Comparison of ENCODE assay signal across 16 mouse cellular contexts in genomic region chr5:130022366-130022765, GRCm38 (mm10). TPM values are rescaled to one million over a fixed set of nuclear protein-coding genes. Genes with fewer than 3 reads are reported as not detected.
A peak's percentile ranks its signal among the peaks of the same experiment; 100 is the strongest.
DNase-seq lines count a peak whose midpoint lies in the region; ATAC-seq lines count a peak whose summit lies in the region.
"Had no signal": no experiment of that assay in that cellular context is flagged by ENCODE, and none has a peak within 500 bp of the region (broad histone marks: within the 10 kb centered on the region; RNA-seq: fewer than 3 reads in every experiment).

No protein-coding gene starts in this region.

- no peak for ATAC-seq in kidney, embryonic 15.5 days (replicated peaks; ENCODE audit: low FRiP score)
- ATAC-seq in liver, embryonic 11.5 days (replicated peaks; ENCODE audit: low FRiP score) = no peak
- ATAC-seq: lung, postnatal 0 days had no signal

- no peak overlapping the region for H3K9ac ChIP-seq in kidney, embryonic 15.5 days
- H3K9ac ChIP-seq in liver, embryonic 11.5 days (ENCODE audit: low read depth, low read length) = no peak overlapping the region
- H3K9ac ChIP-seq: heart, embryonic 13.5 days; hindbrain, embryonic 15.5 days; midbrain, embryonic 12.5 days; neural tube, embryonic 13.5 days had no signal

- H3K4me1 ChIP-seq in kidney, embryonic 15.5 days = peaks cover 26% of the 10 kb centered on the region
- peaks cover 4% of the 10 kb centered on the region; the same call in 1 of the 2 replicates for H3K4me1 ChIP-seq in liver, embryonic 11.5 days (replicated peaks; ENCODE audit: control insufficient read depth, insufficient read depth, low read length)
- peaks cover 28% of the 10 kb centered on the region for H3K4me1 ChIP-seq in hindbrain, embryonic 10.5 days (replicated peaks)

- no peaks in the 10 kb centered on the region for H3K9me3 ChIP-seq in kidney, embryonic 15.5 days (replicated peaks)
- no peaks in the 10 kb centered on the region for H3K9me3 ChIP-seq in liver, embryonic 11.5 days (ENCODE audit: control insufficient read depth, low read length)
- H3K9me3 ChIP-seq in hindbrain, embryonic 10.5 days = no peaks in the 10 kb centered on the region
- H3K9me3 ChIP-seq: heart, embryonic 13.5 days; hindbrain, embryonic 15.5 days; midbrain, embryonic 12.5 days; neural tube, embryonic 13.5 days had no signal

- 52% methylated on average over 7 of the region's 7 CpGs for WGBS in kidney, embryonic 15.5 days
- WGBS in liver, embryonic 11.5 days = 74% methylated on average over 7 of the region's 7 CpGs
- 80% methylated on average over 7 of the region's 7 CpGs for WGBS in hindbrain, embryonic 10.5 days

- peak; percentile 71 to 73 for DNase-seq in kidney, adult 8-10 months
- peak; percentile 21 for DNase-seq in kidney, postnatal 10 days
- no peak for DNase-seq in liver, embryonic 11.5 days (ENCODE audit: low spot score)
- DNase-seq in yolk sac, embryonic 10.5 days (ENCODE audit: low spot score) = peak; percentile 80
- no peak for DNase-seq in hindbrain, embryonic 10.5 days (ENCODE audit: low spot score)
- DNase-seq in cerebellum, adult 11-12 months = no peak
- DNase-seq: adrenal gland, postnatal 36 days; cerebellum, postnatal 25 days; right cerebral cortex, adult 18-20 months; thymus, postnatal 25 days had no signal

- H3K4me2 ChIP-seq in kidney, embryonic 15.5 days = no peak overlapping the region
- H3K4me2 ChIP-seq in liver, embryonic 11.5 days = peak overlapping the region; percentile 86
- H3K4me2 ChIP-seq: midbrain, embryonic 12.5 days had no signal

- no peak overlapping the region for H3K4me3 ChIP-seq in kidney, embryonic 15.5 days (replicated peaks)
- H3K4me3 ChIP-seq in liver, embryonic 11.5 days (ENCODE audit: low read depth, low read length) = no peak overlapping the region; the same call in 1 of the 2 replicates
- H3K4me3 ChIP-seq in hindbrain, embryonic 10.5 days = no peak overlapping the region
- H3K4me3 ChIP-seq: heart, embryonic 13.5 days; hindbrain, embryonic 15.5 days; midbrain, embryonic 12.5 days; neural tube, embryonic 13.5 days had no signal

- H3K27me3 ChIP-seq in kidney, embryonic 15.5 days = 0 out of 2 replicates have a peak, but pooled peaks cover 5% of the 10 kb centered on the region
- no peaks in the 10 kb centered on the region; the same call in 1 of the 2 replicates for H3K27me3 ChIP-seq in liver, embryonic 11.5 days (replicated peaks; ENCODE audit: control insufficient read depth, insufficient read depth, low read length)
- H3K27me3 ChIP-seq in hindbrain, embryonic 10.5 days (ENCODE audit: insufficient read depth, poor library complexity, severe bottlenecking) = no peaks in the 10 kb centered on the region
- H3K27me3 ChIP-seq: hindbrain, embryonic 15.5 days had no signal

- no peak overlapping the region for H3K27ac ChIP-seq in kidney, embryonic 15.5 days
- no peak overlapping the region for H3K27ac ChIP-seq in liver, embryonic 11.5 days (ENCODE audit: low read depth, low read length)
- no peak overlapping the region for H3K27ac ChIP-seq in hindbrain, embryonic 10.5 days
- H3K27ac ChIP-seq: heart, embryonic 13.5 days; hindbrain, embryonic 15.5 days; midbrain, embryonic 12.5 days; neural tube, embryonic 13.5 days had no signal

- H3K36me3 ChIP-seq in kidney, embryonic 15.5 days = peaks cover 16% of the 10 kb centered on the region
- no peaks in the 10 kb centered on the region for H3K36me3 ChIP-seq in liver, embryonic 11.5 days (ENCODE audit: control insufficient read depth, insufficient read depth, low read length)
- H3K36me3 ChIP-seq in hindbrain, embryonic 10.5 days = peaks cover 16% of the 10 kb centered on the region
- H3K36me3 ChIP-seq: hindbrain, embryonic 15.5 days; midbrain, embryonic 12.5 days had no signal

RNA-seq across cellular contexts. Expression of gene Asl, which starts 6.7 kb away (rescaled TPM):
- 49.9 and 50.6 TPM in 2 replicates for polyA plus RNA-seq in kidney, embryonic 15.5 days (2015; fragmentation: Nextera tagmentation; extraction: Ambion mirVana)
- 51.8 and 61.0 TPM in 2 replicates for polyA plus RNA-seq in liver, embryonic 11.5 days (2014; fragmentation: Nextera tagmentation; extraction: Ambion mirVana)
- 37.9 and 40.8 TPM in 2 replicates for polyA plus RNA-seq in hindbrain, embryonic 10.5 days (2016; fragmentation: Nextera tagmentation; extraction: Ambion mirVana)

RNA-seq across cellular contexts. Expression of gene Crcp, which starts 6.7 kb away (rescaled TPM):
- 39.0 and 40.6 TPM in 2 replicates for polyA plus RNA-seq in kidney, embryonic 15.5 days (2015; fragmentation: Nextera tagmentation; extraction: Ambion mirVana)
- polyA plus RNA-seq in liver, embryonic 11.5 days (2014; fragmentation: Nextera tagmentation; extraction: Ambion mirVana) = 30.8 and 34.8 TPM in 2 replicates
- 57.6 and 61.3 TPM in 2 replicates for polyA plus RNA-seq in hindbrain, embryonic 10.5 days (2016; fragmentation: Nextera tagmentation; extraction: Ambion mirVana)

RNA-seq across cellular contexts. Expression of gene Gusb, which starts 19.5 kb away (rescaled TPM):
- 53.7 and 55.2 TPM in 2 replicates for polyA plus RNA-seq in kidney, embryonic 15.5 days (2015; fragmentation: Nextera tagmentation; extraction: Ambion mirVana)
- 82.5 and 89.9 TPM in 2 replicates for polyA plus RNA-seq in liver, embryonic 11.5 days (2014; fragmentation: Nextera tagmentation; extraction: Ambion mirVana)
- polyA plus RNA-seq in hindbrain, embryonic 10.5 days (2016; fragmentation: Nextera tagmentation; extraction: Ambion mirVana) = 36.1 and 40.5 TPM in 2 replicates

RNA-seq across cellular contexts. Expression of gene Tpst1, which starts 50.8 kb away (rescaled TPM):
- polyA plus RNA-seq in kidney, embryonic 15.5 days (2015; fragmentation: Nextera tagmentation; extraction: Ambion mirVana) = 67.7 and 72.5 TPM in 2 replicates
- 54.0 and 58.2 TPM in 2 replicates for polyA plus RNA-seq in liver, embryonic 11.5 days (2014; fragmentation: Nextera tagmentation; extraction: Ambion mirVana)
- polyA plus RNA-seq in hindbrain, embryonic 10.5 days (2016; fragmentation: Nextera tagmentation; extraction: Ambion mirVana) = 50.0 and 50.3 TPM in 2 replicates

Comparison
In these comparisons a context has a peak if more than half of its experiments do, and no peak if none do; other contexts are left out.
1. DNase-seq: peak in kidney, adult 8-10 months (2 of 2), kidney, postnatal 10 days (single experiment) and yolk sac, embryonic 10.5 days (single experiment); none in liver, embryonic 11.5 days (single experiment), hindbrain, embryonic 10.5 days (single experiment) and cerebellum, adult 11-12 months (single experiment).